Mouse (Mus musculus): ENCODE data around the gene Usf1.

Gene Usf1

GRCm38 (mm10) chr1:171457568-171457967 is 46.5 kb downstream of the Usf1 start:
- DNase-seq, result no peak

DNA sequence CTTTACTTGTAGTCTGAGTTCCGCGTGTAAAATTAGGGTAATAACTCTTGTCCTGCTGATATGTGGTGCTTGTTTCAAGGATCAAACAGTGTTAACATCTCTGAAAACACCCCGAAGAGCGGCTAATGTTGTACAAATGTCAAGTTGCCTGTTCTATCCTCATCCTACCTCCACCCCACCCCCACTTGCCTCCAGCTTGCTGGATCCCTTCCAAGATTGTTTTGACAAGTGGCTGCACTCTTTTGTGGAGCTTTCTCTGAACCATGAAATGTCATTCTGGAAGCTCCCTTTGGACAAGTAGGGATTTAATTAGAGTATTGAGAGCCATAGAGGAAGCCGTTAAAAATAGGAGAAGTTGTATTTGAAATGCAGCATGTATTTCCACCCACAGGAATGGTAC is 48.7 kb downstream of the Usf1 start:
- no peak for DNase-seq

DNA sequence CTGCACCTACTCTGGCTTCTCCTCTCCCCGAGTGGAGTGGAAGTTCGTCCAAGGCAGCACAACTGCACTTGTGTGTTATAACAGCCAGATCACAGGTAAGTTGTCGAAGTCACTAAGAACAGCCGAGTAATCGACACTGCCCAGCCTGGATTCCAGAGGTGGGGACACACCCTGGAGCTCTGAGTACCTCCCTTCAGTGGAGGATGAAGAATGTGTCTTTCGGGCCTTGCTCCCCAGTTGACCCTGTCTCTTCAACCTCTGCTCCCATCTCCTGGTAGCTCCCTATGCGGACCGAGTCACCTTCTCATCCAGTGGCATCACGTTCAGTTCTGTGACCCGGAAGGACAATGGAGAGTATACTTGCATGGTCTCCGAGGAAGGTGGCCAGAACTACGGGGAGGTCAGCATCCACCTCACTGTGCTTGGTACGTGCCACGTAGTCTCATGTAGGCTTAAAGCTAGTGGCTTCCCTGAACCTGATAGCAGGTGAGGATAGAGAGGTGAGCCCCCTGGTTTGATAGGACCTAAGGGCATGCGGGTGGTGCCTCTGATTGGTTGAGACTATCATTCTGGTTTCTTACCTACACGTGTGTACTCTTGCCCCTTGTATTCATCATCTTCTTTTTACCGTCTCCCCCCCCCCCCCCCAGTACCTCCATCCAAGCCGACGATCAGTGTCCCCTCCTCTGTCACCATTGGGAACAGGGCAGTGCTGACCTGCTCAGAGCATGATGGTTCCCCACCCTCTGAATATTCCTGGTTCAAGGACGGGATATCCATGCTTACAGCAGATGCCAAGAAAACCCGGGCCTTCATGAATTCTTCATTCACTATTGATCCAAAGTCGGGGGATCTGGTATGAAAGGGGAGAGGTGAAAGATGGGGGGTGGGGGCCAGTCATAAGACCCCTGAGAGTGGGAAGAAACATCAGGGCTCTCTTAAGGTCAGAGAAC is 49.7 kb downstream of the Usf1 start:
- no peak for DNase-seq

GRCm38 (mm10) chr1:171463133-171463532 is 52.0 kb downstream of the Usf1 start:
- DNase-seq, result no peak

- no peak for DNase-seq
Observed at GRCm38 (mm10) chr1:171465749-171466412, 54.8 kb downstream of the Usf1 start.

- no peak for DNase-seq
Observed at GRCm38 (mm10) chr1:171466565-171466964, 55.5 kb downstream of the Usf1 start.

Measured in lung, adult 18-20 months (tissue).